Mouse (Mus musculus): ENCODE results near the gene Gdpd3.
"Not testable (repeated sequence)": the region's sequence is repeated elsewhere in the genome, so short reads cannot be mapped to it uniquely, and the experiment has no call there.

Gdpd3 gene

GRCm38 (mm10) chr7:126760956-126761355 lies 5.2 kb upstream of the Gdpd3 start:
- no peak for DNase-seq (ENCODE audit: low spot score)

GRCm38 (mm10) chr7:126761529-126762067 lies 4.5 kb upstream of the Gdpd3 start:
- no peak for DNase-seq (ENCODE audit: low spot score)

DNA sequence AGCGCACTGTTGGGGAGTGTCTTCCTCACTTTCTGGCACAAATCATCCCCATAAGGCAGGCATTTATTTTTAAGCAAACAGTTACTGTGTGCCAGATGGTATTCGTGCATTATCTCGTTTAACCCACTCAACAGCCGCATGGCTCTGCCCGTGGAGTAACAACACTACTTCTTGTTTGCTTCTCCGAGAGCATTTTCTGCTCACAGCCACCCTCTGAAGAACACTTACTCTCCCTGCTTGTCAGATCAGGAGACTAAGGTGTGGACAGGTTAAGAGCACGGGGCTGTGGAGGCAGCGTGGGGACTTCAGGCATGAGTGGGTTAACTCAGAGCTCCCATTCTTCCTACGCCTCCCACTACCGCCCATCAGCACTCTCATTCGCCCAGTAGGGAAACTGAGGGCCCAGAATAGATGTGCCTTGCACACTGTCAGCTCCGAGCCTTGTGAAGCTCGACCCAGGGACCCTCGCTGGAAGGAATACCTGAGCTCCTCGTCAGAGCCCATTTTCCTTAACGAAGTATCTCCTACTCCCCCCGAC lies 3.6 kb upstream of the Gdpd3 start:
- DNase-seq (ENCODE audit: low spot score), result no peak

- DNase-seq (ENCODE audit: low spot score), result no peak
Observed at GRCm38 (mm10) chr7:126765540-126765939, 594 bp upstream of the Gdpd3 start.

GRCm38 (mm10) chr7:126767001-126767400 lies 867 bp downstream of the Gdpd3 start:
- no peak for DNase-seq (ENCODE audit: low spot score)

GRCm38 (mm10) chr7:126770784-126771183 lies 4.7 kb downstream of the Gdpd3 start:
- no peak for DNase-seq (ENCODE audit: low spot score)

GRCm38 (mm10) chr7:126773351-126773750 lies 7.2 kb downstream of the Gdpd3 start:
- DNase-seq (ENCODE audit: low spot score), result no peak

GRCm38 (mm10) chr7:126774463-126774862 lies 8.3 kb downstream of the Gdpd3 start:
- no peak for DNase-seq (ENCODE audit: low spot score)

GRCm38 (mm10) chr7:126775185-126775977 lies 9.2 kb downstream of the Gdpd3 start:
- DNase-seq (ENCODE audit: low spot score), result no peak

GRCm38 (mm10) chr7:126775978-126776234 lies 9.8 kb downstream of the Gdpd3 start:
- DNase-seq (ENCODE audit: low spot score), result no peak

DNA sequence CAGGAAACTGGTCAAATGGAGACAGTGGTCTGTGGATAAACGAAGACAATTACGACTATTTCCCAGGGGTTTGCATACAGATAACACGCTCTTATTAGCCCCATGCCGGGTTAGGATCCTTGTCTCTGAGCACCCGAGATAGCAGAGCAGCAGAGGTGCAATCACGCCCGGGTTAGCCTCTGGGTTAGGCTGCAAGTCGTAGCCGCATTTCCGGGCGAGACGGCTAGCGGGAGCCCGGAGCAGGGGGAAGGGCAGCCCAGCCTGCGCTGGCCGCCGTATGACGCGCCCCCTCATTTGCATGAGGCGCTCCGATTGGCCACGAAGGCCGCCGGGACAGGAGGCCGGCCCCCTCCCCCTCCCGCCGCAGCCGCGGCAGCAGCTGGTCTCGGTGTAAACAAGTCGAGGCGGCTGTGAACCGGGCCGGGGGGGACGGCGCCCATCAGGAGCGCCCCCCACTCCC lies 10.5 kb downstream of the Gdpd3 start, which contains the start of gene Ypel3:
Gene Ypel3, plus strand, starts transcription at position 358 of the 460 bp plus-strand sequence.
- peak; percentile 94 for DNase-seq (ENCODE audit: low spot score)

GRCm38 (mm10) chr7:126777476-126777875 lies 11.3 kb downstream of the Gdpd3 start:
- DNase-seq (ENCODE audit: low spot score), result no peak

- DNase-seq (ENCODE audit: low spot score), result no peak
Observed at GRCm38 (mm10) chr7:126778147-126778546, 12.0 kb downstream of the Gdpd3 start.

DNA sequence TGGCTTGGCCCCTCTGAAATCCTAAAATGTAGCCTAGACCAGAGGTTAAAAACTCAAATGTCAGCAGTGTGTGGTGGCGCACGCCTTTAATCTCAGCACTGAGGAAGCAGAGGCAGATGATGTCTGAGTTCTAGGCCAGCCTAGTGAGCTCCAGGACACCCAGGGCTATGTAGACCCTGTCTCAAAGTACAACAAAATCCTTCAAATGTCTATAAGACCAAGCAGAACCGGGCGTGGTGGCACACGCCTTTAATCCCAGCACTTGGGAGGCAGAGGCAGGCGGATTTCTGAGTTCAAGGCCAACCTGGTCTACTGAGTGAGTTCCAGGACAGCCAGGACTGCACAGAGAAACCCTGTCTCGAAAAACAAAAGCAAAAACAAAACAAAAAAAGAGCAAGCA lies 13.0 kb downstream of the Gdpd3 start:
- not testable (repeated sequence) for DNase-seq (ENCODE audit: low spot score)

DNA sequence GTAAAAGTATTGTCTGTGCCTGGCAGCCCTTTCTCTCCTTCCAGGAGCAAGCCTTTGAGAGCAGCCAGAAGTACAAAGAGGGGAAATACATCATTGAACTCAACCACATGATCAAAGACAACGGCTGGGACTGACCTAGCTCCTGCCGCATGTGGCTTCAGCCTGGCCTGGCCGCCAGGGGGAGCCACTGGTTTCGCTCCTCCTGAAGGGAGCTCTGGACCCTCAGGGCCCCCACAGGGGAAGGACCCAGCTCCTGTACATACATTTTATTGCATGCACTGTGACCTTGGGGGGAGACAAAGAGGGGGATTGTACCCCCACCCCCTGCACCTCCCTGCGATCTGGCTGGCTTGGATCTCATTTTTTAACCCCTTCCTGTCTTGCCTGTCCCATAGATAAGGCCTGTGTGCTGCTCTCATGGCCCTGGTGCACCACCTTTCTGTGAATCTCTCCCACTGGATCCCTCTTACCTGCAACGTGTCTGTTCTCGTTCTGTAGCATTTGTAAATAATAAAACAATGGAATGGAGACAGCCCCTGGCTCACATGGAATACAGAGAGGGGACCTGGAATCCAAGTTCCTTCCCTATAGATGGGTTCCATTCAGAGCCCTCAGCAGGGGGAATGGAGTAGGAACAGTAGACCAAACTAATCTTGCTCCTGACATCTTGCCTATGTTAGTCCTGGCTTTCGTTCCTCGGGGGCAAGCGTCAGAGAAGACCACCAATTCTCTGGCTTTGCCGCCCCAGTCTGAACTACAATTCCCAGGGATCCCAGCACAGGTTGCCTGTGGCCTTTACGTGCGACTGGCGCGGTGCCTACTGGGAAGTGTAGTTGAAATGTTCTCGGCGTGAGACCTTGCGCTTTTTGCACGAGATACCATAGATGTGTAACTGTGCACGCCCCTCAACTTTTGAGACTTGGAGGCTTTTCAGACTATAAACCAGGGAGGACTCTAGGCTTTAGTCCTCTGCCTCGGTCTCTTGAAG lies 14.1 kb downstream of the Gdpd3 start:
- peak; percentile 94 for DNase-seq (ENCODE audit: low spot score)

DNA sequence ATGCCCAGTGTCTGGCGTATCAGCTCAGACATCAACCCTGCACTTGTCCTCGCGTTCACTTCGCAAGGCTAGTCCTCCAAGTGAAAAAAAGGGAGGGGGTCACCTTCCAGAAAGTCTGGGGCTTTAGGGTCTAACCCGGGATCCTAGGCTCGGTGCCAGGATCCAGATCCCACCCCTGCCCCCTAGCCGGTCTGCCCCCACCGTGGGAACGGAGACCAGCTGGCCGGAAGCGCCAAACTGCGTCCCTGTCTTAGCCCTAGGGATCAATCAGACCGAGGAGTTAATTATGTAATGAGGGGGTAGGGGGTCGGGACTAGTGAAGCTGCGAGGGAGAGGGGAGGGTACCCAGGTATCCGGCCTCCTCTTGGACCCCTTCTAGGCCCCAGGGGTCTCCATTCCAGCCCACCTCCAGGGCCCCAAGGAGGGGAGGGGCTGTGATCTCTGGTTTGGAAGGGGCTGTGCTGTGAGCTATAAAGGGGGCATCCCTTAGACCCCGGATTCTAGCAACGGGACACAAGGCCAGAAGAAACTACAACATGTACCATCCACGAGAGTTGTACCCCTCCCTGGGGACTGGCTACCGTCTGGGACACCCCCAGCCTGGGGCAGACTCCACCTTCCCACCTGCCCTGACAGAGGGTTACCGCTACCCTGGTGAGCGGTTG lies 15.0 kb downstream of the Gdpd3 start, which contains the start of gene Tbx6:
Gene Tbx6, plus strand, starts transcription at position 513 of the 665 bp plus-strand sequence.
- DNase-seq (ENCODE audit: low spot score), result no peak

DNA sequence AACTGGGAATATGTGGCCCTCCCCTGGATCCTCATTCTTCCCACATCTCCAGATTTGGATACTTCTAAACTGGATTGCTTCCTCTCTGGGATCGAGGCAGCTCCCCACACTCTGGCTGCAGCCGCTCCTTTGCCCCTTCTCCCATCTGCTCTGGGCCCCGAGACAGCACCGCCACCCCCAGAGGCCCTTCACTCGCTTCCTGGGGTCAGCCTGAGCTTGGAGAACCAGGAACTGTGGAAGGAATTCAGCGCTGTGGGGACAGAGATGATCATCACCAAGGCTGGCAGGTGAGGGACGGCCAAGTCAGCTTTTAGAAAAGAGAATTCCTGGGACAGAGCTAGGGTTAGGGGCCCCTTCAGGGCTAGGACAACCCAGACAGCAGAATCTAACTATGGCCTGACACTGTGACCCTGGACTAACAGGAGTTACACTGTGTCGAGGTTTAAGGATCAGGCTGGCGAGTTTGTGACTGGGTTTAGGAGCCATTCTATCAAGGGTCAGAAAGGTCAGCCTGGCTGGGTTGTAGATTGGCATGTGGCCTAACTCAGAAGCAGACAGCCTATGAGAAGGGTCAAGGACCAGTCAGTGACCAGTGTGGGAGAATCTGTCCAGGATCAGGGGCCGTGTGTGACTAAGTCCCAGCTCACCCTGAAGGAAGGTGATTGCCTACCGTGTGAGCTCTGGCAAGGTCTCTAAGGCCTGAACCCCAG lies 15.7 kb downstream of the Gdpd3 start:
- DNase-seq (ENCODE audit: low spot score), result no peak

DNA sequence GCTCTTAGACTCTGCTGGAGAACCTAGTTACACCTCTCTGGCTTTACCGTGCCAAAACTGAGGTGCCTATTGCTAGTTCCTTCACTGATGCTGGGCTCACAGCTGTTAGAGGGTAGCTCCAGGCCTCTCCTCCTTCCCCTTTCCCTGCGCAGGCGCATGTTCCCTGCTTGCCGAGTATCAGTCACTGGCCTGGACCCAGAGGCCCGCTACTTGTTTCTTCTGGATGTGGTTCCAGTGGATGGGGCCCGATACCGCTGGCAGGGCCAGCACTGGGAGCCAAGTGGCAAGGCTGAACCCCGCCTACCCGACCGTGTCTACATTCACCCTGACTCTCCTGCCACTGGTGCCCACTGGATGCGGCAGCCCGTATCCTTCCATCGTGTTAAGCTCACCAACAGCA lies 16.6 kb downstream of the Gdpd3 start:
- no peak for DNase-seq (ENCODE audit: low spot score)

GRCm38 (mm10) chr7:126784469-126784868 lies 18.3 kb downstream of the Gdpd3 start:
- DNase-seq (ENCODE audit: low spot score), result no peak

GRCm38 (mm10) chr7:126785056-126785455 lies 18.9 kb downstream of the Gdpd3 start:
- DNase-seq (ENCODE audit: low spot score), result no peak

- DNase-seq (ENCODE audit: low spot score), result no peak
Observed at GRCm38 (mm10) chr7:126786142-126786541, 20.0 kb downstream of the Gdpd3 start.
